Comparison of ENCODE assay signal across 15 mouse cellular contexts in genomic region chr13:45897571-45897970, GRCm38 (mm10).
DNase-seq lines count a peak whose midpoint lies in the region; ATAC-seq lines count a peak whose summit lies in the region.
"Had no signal": no experiment of that assay in that cellular context is flagged by ENCODE, and none has a peak within 500 bp of the region (broad histone marks: within the 10 kb centered on the region; RNA-seq: fewer than 3 reads in every experiment).

No protein-coding gene starts in this region.

- no peak for ATAC-seq in midbrain, embryonic 14.5 days (ENCODE audit: low FRiP score, low TSS enrichment)
- ATAC-seq: activated CD4-positive, CD25-positive, alpha-beta regulatory T cell, adult 4 months; CD4-positive, CD25-positive, alpha-beta regulatory T cell, adult 4 months; forebrain, postnatal 0 days; midbrain, embryonic 13.5 days had no signal

- no peaks in the 10 kb centered on the region for H3K36me3 ChIP-seq in midbrain, embryonic 14.5 days (ENCODE audit: control insufficient read depth, insufficient read depth, low read length)
- H3K36me3 ChIP-seq: midbrain, embryonic 13.5 days had no signal

- no peaks in the 10 kb centered on the region for H3K9me3 ChIP-seq in midbrain, embryonic 14.5 days (ENCODE audit: control insufficient read depth, low read length)
- H3K9me3 ChIP-seq: midbrain, embryonic 13.5 days had no signal

- peaks cover 10% of the 10 kb centered on the region for H3K4me1 ChIP-seq in midbrain, embryonic 14.5 days (ENCODE audit: control insufficient read depth, insufficient read depth, low read length)

- H3K9ac ChIP-seq in midbrain, embryonic 14.5 days (replicated peaks; ENCODE audit: low read length), result no peak overlapping the region
- H3K9ac ChIP-seq: forebrain, postnatal 0 days; hindbrain, embryonic 14.5 days; liver, embryonic 14.5 days; midbrain, embryonic 13.5 days had no signal

- no peak overlapping the region for H3K4me3 ChIP-seq in midbrain, embryonic 14.5 days (replicated peaks; ENCODE audit: low read depth, low read length)
- H3K4me3 ChIP-seq: midbrain, embryonic 13.5 days had no signal

- H3K27me3 ChIP-seq in midbrain, embryonic 14.5 days (ENCODE audit: control insufficient read depth, insufficient read depth, low read length), result no peaks in the 10 kb centered on the region
- H3K27me3 ChIP-seq: midbrain, embryonic 13.5 days had no signal

- H3K27ac ChIP-seq in midbrain, embryonic 14.5 days (replicated peaks; ENCODE audit: low read depth, low read length), result no peak overlapping the region
- H3K27ac ChIP-seq: hindbrain, embryonic 14.5 days; liver, embryonic 14.5 days; midbrain, embryonic 13.5 days had no signal

- peak; percentile 37 for DNase-seq in urinary bladder, adult 2 months (ENCODE audit: low spot score)
- DNase-seq in urinary bladder, postnatal 10 days (ENCODE audit: low spot score), result no peak
- DNase-seq in kidney, adult 8-10 months, result peak; percentile 58 to 66
- DNase-seq in kidney, postnatal 4 days, result peak; percentile 45 to 60
- no peak for DNase-seq in midbrain, embryonic 14.5 days
- DNase-seq in left cerebral cortex, adult 11 months (ENCODE audit: low spot score), result no peak
- no peak for DNase-seq in thymus, postnatal 4 days
- DNase-seq: cerebellum, adult 18-20 months; forebrain, postnatal 0 days; right cerebral cortex, postnatal 25 days had no signal

- no peak overlapping the region for H3K4me2 ChIP-seq in midbrain, embryonic 14.5 days (ENCODE audit: low read length)
- H3K4me2 ChIP-seq: hindbrain, embryonic 14.5 days; midbrain, embryonic 13.5 days had no signal

- WGBS in midbrain, embryonic 14.5 days, result 79% methylated on average over 2 of the region's 2 CpGs

Comparison
In these comparisons a context has a peak if more than half of its experiments do, and no peak if none do; other contexts are left out.
1. DNase-seq: peak in urinary bladder, adult 2 months (single experiment), kidney, adult 8-10 months (2 of 2) and kidney, postnatal 4 days (2 of 2); none in urinary bladder, postnatal 10 days (single experiment), midbrain, embryonic 14.5 days (single experiment), left cerebral cortex, adult 11 months (single experiment) and thymus, postnatal 4 days (single experiment).